ENCODE assay signal across 8 mouse cellular contexts in genomic region chr1:34678734-34679068, GRCm38 (mm10).
DNase-seq lines count a peak whose midpoint lies in the region; ATAC-seq lines count a peak whose summit lies in the region.

No protein-coding gene starts in this region.

- no peak for ATAC-seq in liver, embryonic 11.5 days (replicated peaks; ENCODE audit: low FRiP score)
- no peak for ATAC-seq in embryonic facial prominence, embryonic 14.5 days (ENCODE audit: low read depth)
- peak; percentile 42 for ATAC-seq in kidney, embryonic 16.5 days (ENCODE audit: low FRiP score, low TSS enrichment)
- ATAC-seq in megakaryocyte-erythroid progenitor cell, adult 5-6 weeks (replicated peaks; ENCODE audit: low FRiP score, low TSS enrichment, poor library complexity, severe bottlenecking), result no peak

- WGBS in liver, embryonic 11.5 days, result under 1% methylated on average over 9 of the region's 9 CpGs
- 5% methylated on average over 9 of the region's 9 CpGs for WGBS in embryonic facial prominence, embryonic 14.5 days
- 0% methylated on average over 8 of the region's 9 CpGs for WGBS in kidney, embryonic 16.5 days

- H3K9ac ChIP-seq in liver, embryonic 11.5 days (ENCODE audit: low read depth, low read length), result no peak overlapping the region
- peak overlapping the region; percentile 57; the same call in 1 of the 2 replicates for H3K9ac ChIP-seq in embryonic facial prominence, embryonic 14.5 days (ENCODE audit: low read depth, low read length)
- H3K9ac ChIP-seq in kidney, embryonic 16.5 days (replicated peaks; ENCODE audit: low read length), result peak overlapping the region; percentile 52

- H3K27ac ChIP-seq in liver, embryonic 11.5 days (ENCODE audit: low read depth, low read length), result no peak overlapping the region
- H3K27ac ChIP-seq in embryonic facial prominence, embryonic 14.5 days (replicated peaks; ENCODE audit: low read depth, low read length), result no peak overlapping the region
- no peak overlapping the region for H3K27ac ChIP-seq in kidney, embryonic 16.5 days (ENCODE audit: low read length)

- no peaks in the 10 kb centered on the region for H3K9me3 ChIP-seq in liver, embryonic 11.5 days (ENCODE audit: control insufficient read depth, low read length)
- no peaks in the 10 kb centered on the region for H3K9me3 ChIP-seq in embryonic facial prominence, embryonic 14.5 days (ENCODE audit: control insufficient read depth, low read length)
- no peaks in the 10 kb centered on the region for H3K9me3 ChIP-seq in kidney, embryonic 16.5 days (ENCODE audit: low read length)

- H3K4me2 ChIP-seq in liver, embryonic 11.5 days, result peak overlapping the region; percentile 76
- H3K4me2 ChIP-seq in embryonic facial prominence, embryonic 14.5 days (ENCODE audit: low read depth, low read length), result peak overlapping the region; percentile 92
- H3K4me2 ChIP-seq in kidney, embryonic 16.5 days (replicated peaks; ENCODE audit: low read depth, low read length), result peak overlapping the region; percentile 95

- no peaks in the 10 kb centered on the region for H3K36me3 ChIP-seq in liver, embryonic 11.5 days (ENCODE audit: control insufficient read depth, insufficient read depth, low read length)
- H3K36me3 ChIP-seq in embryonic facial prominence, embryonic 14.5 days (ENCODE audit: control insufficient read depth, insufficient read depth, low read length), result no peaks in the 10 kb centered on the region
- no peaks in the 10 kb centered on the region for H3K36me3 ChIP-seq in kidney, embryonic 16.5 days (ENCODE audit: insufficient read depth, low read length)

- no peaks in the 10 kb centered on the region for H3K4me1 ChIP-seq in liver, embryonic 11.5 days (replicated peaks; ENCODE audit: control insufficient read depth, insufficient read depth, low read length)
- H3K4me1 ChIP-seq in embryonic facial prominence, embryonic 14.5 days (ENCODE audit: control insufficient read depth, insufficient read depth, low read length), result peaks cover 8% of the 10 kb centered on the region; the same call in 1 of the 2 replicates
- peaks cover 13% of the 10 kb centered on the region; the same call in 1 of the 2 replicates for H3K4me1 ChIP-seq in kidney, embryonic 16.5 days (ENCODE audit: insufficient read depth, low read length)

- H3K27me3 ChIP-seq in liver, embryonic 11.5 days (replicated peaks; ENCODE audit: control insufficient read depth, insufficient read depth, low read length), result peaks cover 44% of the 10 kb centered on the region
- H3K27me3 ChIP-seq in embryonic facial prominence, embryonic 14.5 days (replicated peaks; ENCODE audit: control insufficient read depth, insufficient read depth, low read length), result peaks cover 50% of the 10 kb centered on the region
- peaks cover 39% of the 10 kb centered on the region for H3K27me3 ChIP-seq in kidney, embryonic 16.5 days (ENCODE audit: insufficient read depth, low read length)

- no peak for DNase-seq in liver, embryonic 11.5 days (ENCODE audit: low spot score)
- no peak for DNase-seq in liver
- no peak for DNase-seq in embryonic facial prominence, embryonic 14.5 days (ENCODE audit: low spot score)
- peak; percentile 45 for DNase-seq in neural tube, embryonic 10.5 days (ENCODE audit: extremely low spot score, low spot score)
- DNase-seq in thymus, postnatal 0 days (ENCODE audit: low spot score), result no peak
- DNase-seq in right cerebral cortex, postnatal 10 days (ENCODE audit: low spot score in 2 of 2), result no peak

- H3K4me3 ChIP-seq in liver, embryonic 11.5 days (ENCODE audit: low read depth, low read length), result peak overlapping the region; percentile 42
- H3K4me3 ChIP-seq in embryonic facial prominence, embryonic 14.5 days (ENCODE audit: low read depth, low read length), result peak overlapping the region; percentile 47
- H3K4me3 ChIP-seq in kidney, embryonic 16.5 days (ENCODE audit: low read length), result peak overlapping the region; percentile 52
